Mouse (Mus musculus): Measurements from ENCODE around the gene Abcb4. TPM values are rescaled to one million over a fixed set of nuclear protein-coding genes. Genes with fewer than 3 reads are reported as not detected.
"Not testable (repeated sequence)": the region's sequence is repeated elsewhere in the genome, so short reads cannot be mapped to it uniquely, and the experiment has no call there.

Gene Abcb4
- polyA plus RNA-seq, 1 experiment from 2014 or later, result 0.49 TPM

DNA sequence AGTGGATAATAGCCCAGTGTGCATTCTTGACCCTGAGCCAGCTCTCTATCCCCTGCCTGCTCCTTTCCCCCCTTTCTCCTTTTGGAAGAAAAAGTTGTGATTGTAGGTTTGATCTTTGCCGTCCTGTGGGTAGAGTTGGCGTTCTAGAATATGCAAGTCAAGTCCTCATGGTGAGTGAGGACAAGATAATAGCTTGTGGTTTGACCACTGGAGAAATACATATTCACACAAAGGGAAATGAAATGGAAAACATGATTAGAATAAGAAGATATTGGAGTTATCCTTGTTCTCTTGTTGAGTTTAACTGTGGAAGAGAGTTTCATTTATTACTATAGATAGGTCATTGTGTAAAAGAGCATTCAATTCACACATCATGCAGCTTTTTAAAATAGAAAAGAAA lies 22.9 kb downstream of the Abcb4 start:
- Histone ChIP-seq H3K9ac (no peak overlapping the region), H3K4me3 (replicated peaks) (no peak overlapping the region), H3K36me3 (no peaks in the 10 kb centered on the region), H3K4me2 (replicated peaks) (no peak overlapping the region), H3K4me1 (no peaks in the 10 kb centered on the region), H3K9me3 (replicated peaks) (no peaks in the 10 kb centered on the region), H3K27me3 (no peaks in the 10 kb centered on the region), H3K27ac (replicated peaks) (no peak overlapping the region)
- no peak for ATAC-seq (ENCODE audit: insufficient number of reproducible peaks, low FRiP score, low TSS enrichment, low read depth)
- 83% methylated on average over 2 of the region's 2 CpGs for WGBS

DNA sequence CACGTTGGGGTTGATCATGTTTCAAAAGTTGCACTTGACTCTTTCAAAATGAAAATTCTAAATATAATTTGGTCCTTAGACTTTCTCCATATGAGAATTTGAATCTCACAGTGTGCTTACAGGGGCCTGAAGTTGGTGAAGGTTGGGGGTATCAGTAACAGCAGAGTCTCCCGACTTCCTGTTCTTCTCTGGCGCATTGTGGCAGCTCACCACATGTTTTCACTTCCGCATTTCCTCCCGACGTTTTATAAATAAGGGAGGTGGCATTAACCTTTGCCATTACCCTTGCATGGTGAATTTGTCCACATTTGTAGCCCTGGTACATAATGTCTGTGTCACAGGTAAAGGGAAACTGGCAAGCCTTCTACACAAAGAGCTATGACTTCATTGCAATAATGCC lies 23.6 kb downstream of the Abcb4 start:
- H3K4me3 ChIP-seq (replicated peaks), result no peak overlapping the region
- no peaks in the 10 kb centered on the region for H3K9me3 ChIP-seq (replicated peaks)
- H3K9ac ChIP-seq, result no peak overlapping the region
- no peaks in the 10 kb centered on the region for H3K36me3 ChIP-seq
- H3K4me1 ChIP-seq, result no peaks in the 10 kb centered on the region
- no peak overlapping the region for H3K27ac ChIP-seq (replicated peaks)
- no peak for ATAC-seq (ENCODE audit: insufficient number of reproducible peaks, low FRiP score, low TSS enrichment, low read depth)
- WGBS, result 45% methylated on average over 6 of the region's 6 CpGs
- H3K27me3 ChIP-seq, result no peaks in the 10 kb centered on the region
- H3K4me2 ChIP-seq (replicated peaks), result no peak overlapping the region

DNA sequence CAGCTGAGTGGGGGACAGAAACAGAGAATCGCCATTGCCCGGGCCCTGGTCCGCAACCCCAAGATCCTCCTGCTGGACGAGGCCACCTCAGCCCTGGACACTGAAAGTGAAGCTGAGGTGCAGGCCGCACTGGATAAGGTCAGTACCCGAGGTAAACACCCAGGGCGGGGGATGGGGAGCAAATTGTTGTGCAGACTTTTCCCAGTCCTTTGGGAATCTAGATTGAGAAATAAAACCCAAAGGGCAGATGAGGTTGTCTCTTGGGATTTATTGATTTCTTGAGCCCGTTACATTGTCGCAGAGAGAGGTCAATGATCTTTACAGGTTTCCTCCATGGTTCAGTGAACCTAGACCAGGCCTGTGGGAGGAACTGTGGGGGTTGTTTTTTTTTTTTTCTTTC lies 34.9 kb downstream of the Abcb4 start:
- no peak for ATAC-seq (ENCODE audit: insufficient number of reproducible peaks, low FRiP score, low TSS enrichment, low read depth)

DNA sequence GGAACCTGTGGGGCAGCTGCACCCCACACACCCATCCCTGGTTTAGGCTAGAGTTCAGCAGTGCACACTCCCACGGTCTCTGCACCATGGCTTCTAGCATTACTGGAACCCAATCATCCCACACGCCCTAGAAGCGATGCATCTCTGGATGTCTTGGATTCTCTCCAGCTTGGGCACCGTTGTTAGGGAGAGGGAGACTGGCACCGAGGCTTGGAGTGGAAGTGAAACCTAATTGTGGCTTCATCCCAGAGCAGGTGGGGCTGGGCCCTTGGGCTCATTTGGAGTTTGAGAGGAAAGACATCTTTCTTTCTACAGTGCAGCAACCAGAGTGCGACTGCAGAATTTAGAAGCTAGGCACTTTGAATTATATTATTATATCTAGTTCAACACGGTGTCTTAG lies 44.4 kb downstream of the Abcb4 start:
- Histone ChIP-seq H3K9ac (no peak overlapping the region), H3K36me3 (no peaks in the 10 kb centered on the region), H3K27me3 (no peaks in the 10 kb centered on the region), H3K4me1 (no peaks in the 10 kb centered on the region), H3K4me2 (replicated peaks) (no peak overlapping the region), H3K4me3 (replicated peaks) (no peak overlapping the region), H3K9me3 (replicated peaks) (no peaks in the 10 kb centered on the region), H3K27ac (replicated peaks) (no peak overlapping the region)
- no peak for ATAC-seq (ENCODE audit: insufficient number of reproducible peaks, low FRiP score, low TSS enrichment, low read depth)
- 81% methylated on average over 7 of the region's 7 CpGs for WGBS

More for the DNA sequence above, 34.9 kb downstream of the Abcb4 start:
- Histone ChIP-seq H3K36me3 (no peaks in the 10 kb centered on the region), H3K4me2 (replicated peaks) (no peak overlapping the region), H3K9ac (no peak overlapping the region), H3K9me3 (replicated peaks) (no peaks in the 10 kb centered on the region), H3K27ac (replicated peaks) (no peak overlapping the region), H3K4me1 (no peaks in the 10 kb centered on the region), H3K27me3 (no peaks in the 10 kb centered on the region), H3K4me3 (replicated peaks) (no peak overlapping the region)
- WGBS, result 84% methylated on average over 9 of the region's 9 CpGs

DNA sequence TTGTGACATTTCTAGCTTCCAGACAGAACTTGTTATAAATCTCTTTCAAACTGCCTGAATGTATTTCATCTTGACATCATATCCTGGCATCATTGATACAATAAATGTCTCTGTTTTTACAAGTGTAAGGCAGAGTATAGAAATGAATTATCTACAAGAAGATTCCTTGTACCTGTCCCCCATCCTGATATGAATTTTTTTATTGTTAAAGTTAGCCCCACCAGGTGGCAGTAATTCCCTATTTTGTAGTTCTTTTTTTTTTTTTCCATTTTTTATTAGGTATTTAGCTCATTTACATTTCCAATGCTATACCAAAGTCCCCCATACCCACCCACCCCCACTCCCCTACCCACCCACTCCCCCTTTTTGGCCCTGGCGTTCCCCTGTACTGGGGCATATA lies 47.7 kb downstream of the Abcb4 start:
- not testable (repeated sequence) for H3K9me3 ChIP-seq (replicated peaks); H3K4me3 ChIP-seq (replicated peaks); H3K27me3 ChIP-seq; H3K4me2 ChIP-seq (replicated peaks); H3K36me3 ChIP-seq; ATAC-seq (ENCODE audit: insufficient number of reproducible peaks, low FRiP score, low TSS enrichment, low read depth); H3K27ac ChIP-seq (replicated peaks); H3K4me1 ChIP-seq; H3K9ac ChIP-seq
- WGBS, result no CpG with 5 or more reads among the region's 1 CpGs

DNA sequence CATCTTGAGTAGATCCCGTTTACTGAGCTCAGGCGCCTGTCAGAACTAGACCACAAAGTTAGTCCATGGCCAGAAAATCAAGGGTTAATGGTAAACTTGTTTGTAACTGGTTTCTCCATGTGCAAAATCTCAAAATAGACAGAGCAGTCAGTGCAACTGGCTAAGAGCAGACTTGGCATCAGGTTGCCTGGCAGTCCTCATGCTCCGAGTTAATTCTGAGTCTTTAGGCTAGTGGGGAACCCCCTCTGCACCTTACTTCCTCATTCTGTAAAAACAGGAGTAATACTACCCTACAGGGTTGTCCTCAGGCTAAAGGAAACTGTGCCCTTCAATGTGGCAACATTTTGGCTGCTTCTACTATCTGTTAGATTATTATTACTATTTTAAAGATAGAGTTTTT lies 50.3 kb downstream of the Abcb4 start:
- no peak for ATAC-seq (ENCODE audit: insufficient number of reproducible peaks, low FRiP score, low TSS enrichment, low read depth)
- WGBS, result 46% methylated on average over 3 of the region's 3 CpGs
- no peaks in the 10 kb centered on the region for H3K9me3 ChIP-seq (replicated peaks)
- no peaks in the 10 kb centered on the region for H3K4me1 ChIP-seq
- no peaks in the 10 kb centered on the region for H3K27me3 ChIP-seq
- H3K4me2 ChIP-seq (replicated peaks), result no peak overlapping the region
- H3K27ac ChIP-seq (replicated peaks), result no peak overlapping the region
- H3K9ac ChIP-seq, result no peak overlapping the region
- no peak overlapping the region for H3K4me3 ChIP-seq (replicated peaks)
- no peaks in the 10 kb centered on the region for H3K36me3 ChIP-seq

DNA sequence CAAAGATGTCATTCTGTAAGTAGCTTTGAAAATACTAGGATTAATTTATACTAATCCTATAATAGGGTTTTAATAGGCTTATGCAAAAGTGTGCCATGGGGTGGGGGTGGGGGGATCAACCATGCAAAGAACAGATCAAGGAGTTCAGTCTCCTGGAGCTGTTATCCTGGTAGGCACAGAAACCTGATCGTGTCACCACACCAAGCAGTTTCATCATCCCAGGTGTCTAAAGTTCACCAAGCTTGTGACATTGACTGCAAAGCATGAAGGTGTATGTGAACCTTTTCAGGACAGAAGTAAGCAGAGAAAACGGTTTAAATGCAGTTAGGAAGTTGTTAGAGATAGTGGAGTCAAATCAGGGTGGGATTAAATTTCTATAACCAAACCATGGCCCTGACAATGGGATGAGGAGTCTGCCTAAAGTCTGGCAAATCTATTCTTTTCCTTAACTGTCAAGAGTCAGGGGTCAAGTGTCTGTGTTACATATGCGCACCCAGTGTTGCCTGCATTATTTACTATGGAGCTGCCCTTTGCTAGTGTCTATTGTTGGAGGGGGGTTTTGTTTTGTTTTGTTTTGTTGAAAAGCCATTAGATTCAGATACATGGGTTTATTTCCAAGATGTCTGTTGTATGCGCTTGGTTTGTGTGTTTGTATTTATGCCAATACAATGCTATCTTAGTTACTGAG lies 54.0 kb downstream of the Abcb4 start:
- no peak for ATAC-seq (ENCODE audit: insufficient number of reproducible peaks, low FRiP score, low TSS enrichment, low read depth)
- H3K36me3 ChIP-seq, result no peaks in the 10 kb centered on the region
- H3K27ac ChIP-seq (replicated peaks), result no peak overlapping the region
- WGBS, result 69% methylated on average over 4 of the region's 4 CpGs
- H3K4me1 ChIP-seq, result no peaks in the 10 kb centered on the region
- no peak overlapping the region for H3K4me2 ChIP-seq (replicated peaks)
- no peak overlapping the region for H3K4me3 ChIP-seq (replicated peaks)
- no peaks in the 10 kb centered on the region for H3K27me3 ChIP-seq
- H3K9me3 ChIP-seq (replicated peaks), result no peaks in the 10 kb centered on the region
- H3K9ac ChIP-seq, result no peak overlapping the region

DNA sequence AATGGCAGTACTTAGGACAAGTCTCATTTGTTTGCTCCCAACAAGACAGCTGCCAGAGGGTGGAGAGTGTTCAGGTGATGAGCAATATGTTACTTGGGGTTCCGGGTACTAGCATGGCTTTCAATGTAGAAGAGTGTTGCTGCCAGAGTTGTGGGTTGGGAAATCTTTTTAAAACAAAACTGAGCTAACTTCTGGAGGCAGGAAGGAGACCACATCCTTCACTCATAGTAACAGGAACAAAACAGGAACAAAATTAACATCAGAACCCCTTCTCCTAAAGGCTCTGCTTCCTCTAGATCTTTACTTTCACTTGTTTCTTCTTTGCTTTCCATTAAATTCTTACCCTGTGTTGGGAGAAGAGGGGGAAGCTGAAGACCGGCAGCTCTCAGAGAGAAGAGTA lies 60.1 kb downstream of the Abcb4 start:
- H3K9me3 ChIP-seq (replicated peaks), result no peaks in the 10 kb centered on the region
- H3K36me3 ChIP-seq, result no peaks in the 10 kb centered on the region
- no peak for ATAC-seq (ENCODE audit: insufficient number of reproducible peaks, low FRiP score, low TSS enrichment, low read depth)
- no peak overlapping the region for H3K4me3 ChIP-seq (replicated peaks)
- no peaks in the 10 kb centered on the region for H3K27me3 ChIP-seq
- no peaks in the 10 kb centered on the region for H3K4me1 ChIP-seq
- no peak overlapping the region for H3K27ac ChIP-seq (replicated peaks)
- H3K9ac ChIP-seq, result no peak overlapping the region
- no peak overlapping the region for H3K4me2 ChIP-seq (replicated peaks)
- WGBS, result 87% methylated on average over 2 of the region's 2 CpGs

DNA sequence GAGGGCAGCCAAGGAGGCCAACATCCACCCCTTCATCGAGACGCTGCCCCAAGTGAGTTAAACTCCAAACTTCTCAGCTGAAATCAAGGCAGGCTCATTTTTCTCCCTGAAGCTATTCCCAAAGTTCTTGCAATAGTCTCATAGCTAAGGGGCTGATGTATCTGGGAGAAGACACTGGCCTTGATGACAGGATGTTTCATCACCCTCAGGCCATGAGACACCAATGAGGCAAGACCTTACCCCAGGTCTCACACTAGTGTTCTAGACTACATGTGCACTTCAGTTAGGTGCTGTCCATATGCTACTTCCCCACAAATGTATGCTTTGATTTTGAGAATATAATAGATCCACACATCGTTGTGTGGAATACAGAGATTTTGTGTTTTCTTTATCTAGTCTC lies 62.0 kb downstream of the Abcb4 start:
- H3K9ac ChIP-seq, result no peak overlapping the region
- no peak overlapping the region for H3K27ac ChIP-seq (replicated peaks)
- H3K4me3 ChIP-seq (replicated peaks), result no peak overlapping the region
- H3K9me3 ChIP-seq (replicated peaks), result no peaks in the 10 kb centered on the region
- no peak for ATAC-seq (ENCODE audit: insufficient number of reproducible peaks, low FRiP score, low TSS enrichment, low read depth)
- no peaks in the 10 kb centered on the region for H3K27me3 ChIP-seq
- H3K4me1 ChIP-seq, result no peaks in the 10 kb centered on the region
- H3K4me2 ChIP-seq (replicated peaks), result no peak overlapping the region
- H3K36me3 ChIP-seq, result no peaks in the 10 kb centered on the region
- 90% methylated on average over 3 of the region's 3 CpGs for WGBS

DNA sequence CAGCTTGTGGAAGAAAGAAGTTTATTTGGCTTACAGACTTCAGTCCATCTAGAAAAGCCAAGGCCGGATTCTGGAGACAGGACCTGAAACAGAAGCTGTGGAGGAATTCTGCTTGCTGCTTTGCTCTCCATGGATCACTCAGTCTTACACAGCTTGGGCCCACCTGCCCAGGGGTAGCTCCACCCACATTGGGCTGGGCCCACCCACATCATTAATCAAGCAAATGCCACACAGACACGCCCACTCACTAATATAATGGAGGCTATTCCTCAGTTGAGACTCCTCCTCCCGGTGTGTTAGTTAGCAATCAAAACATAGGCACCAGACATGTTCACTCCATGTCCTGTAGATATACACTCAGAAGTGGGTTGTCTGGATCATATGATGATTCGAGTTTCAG lies 67.0 kb downstream of the Abcb4 start:
- Histone ChIP-seq H3K27ac (replicated peaks) (no peak overlapping the region), H3K4me2 (replicated peaks) (no peak overlapping the region), H3K9me3 (replicated peaks) (no peaks in the 10 kb centered on the region), H3K36me3 (peaks cover 20% of the 10 kb centered on the region), H3K27me3 (no peaks in the 10 kb centered on the region), H3K4me3 (replicated peaks) (no peak overlapping the region), H3K4me1 (no peaks in the 10 kb centered on the region), H3K9ac (no peak overlapping the region)
- WGBS, result 89% methylated on average over 4 of the region's 4 CpGs
- no peak for ATAC-seq (ENCODE audit: insufficient number of reproducible peaks, low FRiP score, low TSS enrichment, low read depth)

DNA sequence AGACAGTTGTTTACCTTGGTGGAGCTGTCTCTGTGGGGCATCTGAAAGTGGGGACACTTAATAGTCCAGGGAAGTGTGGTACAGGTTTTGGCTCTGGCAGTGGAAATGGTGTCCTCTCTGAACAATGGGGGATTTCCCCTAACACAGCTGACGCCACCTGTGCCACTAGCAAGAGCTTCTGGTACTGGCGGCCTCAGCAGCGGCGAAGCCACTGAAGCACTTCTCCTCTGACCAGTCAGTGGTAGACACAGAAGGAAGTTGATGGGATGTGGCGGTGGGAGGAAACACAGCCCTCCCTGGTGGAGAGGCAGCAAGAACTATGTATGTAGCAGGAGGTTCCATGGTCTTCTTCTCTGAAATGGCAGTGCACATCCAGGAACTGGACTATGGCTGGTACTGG lies 71.0 kb downstream of the Abcb4 start:
- ATAC-seq (ENCODE audit: insufficient number of reproducible peaks, low FRiP score, low TSS enrichment, low read depth), result no peak
- Histone ChIP-seq H3K27me3 (no peaks in the 10 kb centered on the region), H3K4me2 (replicated peaks) (no peak overlapping the region), H3K36me3 (peaks cover 48% of the 10 kb centered on the region), H3K27ac (replicated peaks) (no peak overlapping the region), H3K4me3 (replicated peaks) (no peak overlapping the region), H3K9me3 (replicated peaks) (no peaks in the 10 kb centered on the region), H3K9ac (no peak overlapping the region), H3K4me1 (no peaks in the 10 kb centered on the region)
- 97% methylated on average over 5 of the region's 5 CpGs for WGBS

DNA sequence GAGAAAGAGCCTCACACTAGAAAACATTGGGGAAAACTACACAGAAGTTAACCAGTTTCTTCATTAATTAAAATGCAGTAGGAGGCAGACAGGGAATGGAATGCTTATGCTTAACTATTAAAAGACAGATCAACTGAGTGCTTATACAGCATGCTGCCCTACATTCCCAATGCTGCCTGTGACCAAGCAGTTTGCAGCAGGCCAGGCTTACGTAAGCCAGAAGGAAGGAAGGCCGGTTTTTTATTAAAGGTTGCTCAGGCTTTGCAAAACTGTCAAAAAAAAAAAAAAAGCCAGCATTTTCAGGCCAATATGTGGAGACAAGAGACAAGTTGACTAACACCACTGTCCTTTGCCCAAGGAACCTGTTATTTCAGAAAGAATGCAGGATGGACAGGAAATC lies 77.2 kb downstream of the Abcb4 start:
- Histone ChIP-seq H3K4me2 (replicated peaks) (no peak overlapping the region), H3K27me3 (no peaks in the 10 kb centered on the region), H3K27ac (replicated peaks) (no peak overlapping the region), H3K36me3 (peaks cover 54% of the 10 kb centered on the region), H3K9me3 (replicated peaks) (no peaks in the 10 kb centered on the region), H3K4me3 (replicated peaks) (no peak overlapping the region), H3K4me1 (no peaks in the 10 kb centered on the region), H3K9ac (no peak overlapping the region)
- no peak for ATAC-seq (ENCODE audit: insufficient number of reproducible peaks, low FRiP score, low TSS enrichment, low read depth)
- WGBS, result 93% methylated on average over 2 of the region's 2 CpGs
